Mouse (Mus musculus): ENCODE measurements around the gene Olfr1006.
"Not testable (repeated sequence)": the region's sequence is repeated elsewhere in the genome, so short reads cannot be mapped to it uniquely, and the experiment has no call there.

Olfr1006 gene

GRCm38 (mm10) chr2:85678667-85679066 is at the start of gene Olfr1006:
Gene Olfr1006 (minus strand): TSS chr2:85678767.
- DNase-seq (ENCODE audit: low spot score in 2 of 2), result no peak

GRCm38 (mm10) chr2:85725793-85726192 is 47.2 kb upstream of the Olfr1006 start:
- no peak for DNase-seq (ENCODE audit: low spot score in 2 of 2)

- DNase-seq (ENCODE audit: low spot score in 2 of 2), result no peak
These were observed 36.6 kb upstream of the Olfr1006 start, which contains the start of gene Olfr1009 for GRCm38 (mm10) chr2:85715119-85715518. Gene Olfr1009 (plus strand): TSS chr2:85715419.

GRCm38 (mm10) chr2:85711159-85711558 is 32.6 kb upstream of the Olfr1006 start:
- no peak for DNase-seq (ENCODE audit: low spot score in 2 of 2)

GRCm38 (mm10) chr2:85710680-85711079 is 32.1 kb upstream of the Olfr1006 start:
- DNase-seq (ENCODE audit: low spot score in 2 of 2), result not testable (repeated sequence)

- no peak for DNase-seq (ENCODE audit: low spot score in 2 of 2)
These were observed 10.6 kb upstream of the Olfr1006 start, which contains the start of gene Olfr1008 for GRCm38 (mm10) chr2:85689131-85689530. Gene Olfr1008 (plus strand): TSS chr2:85689431.

- not testable (repeated sequence) for DNase-seq (ENCODE audit: low spot score in 2 of 2)
These were observed 14.2 kb downstream of the Olfr1006 start, which contains the start of gene Olfr154 for GRCm38 (mm10) chr2:85664355-85664754. Gene Olfr154 (minus strand): TSS chr2:85664455.

- no peak for DNase-seq (ENCODE audit: low spot score in 2 of 2)
These were observed 28.0 kb downstream of the Olfr1006 start, which contains the start of gene Olfr1002 for GRCm38 (mm10) chr2:85650604-85651003. Gene Olfr1002 (minus strand): TSS chr2:85650704.
